8 mouse cellular contexts compared by ENCODE assay signal in genomic region chr4:115101682-115102081, GRCm38 (mm10). TPM values are rescaled to one million over a fixed set of nuclear protein-coding genes. Genes with fewer than 3 reads are reported as not detected.
A peak's percentile ranks its signal among the peaks of the same experiment; 100 is the strongest.
DNase-seq lines count a peak whose midpoint lies in the region; ATAC-seq lines count a peak whose summit lies in the region.

No protein-coding gene starts in this region.

- no peaks in the 10 kb centered on the region for H3K27me3 ChIP-seq in intestine, embryonic 15.5 days (replicated peaks)
- H3K27me3 ChIP-seq in midbrain, embryonic 13.5 days: peaks cover 8% of the 10 kb centered on the region
- no peaks in the 10 kb centered on the region for H3K27me3 ChIP-seq in stomach, embryonic 14.5 days (ENCODE audit: control insufficient read depth, insufficient read depth, low read length)

- no peak overlapping the region for H3K4me3 ChIP-seq in intestine, embryonic 15.5 days (replicated peaks)
- H3K4me3 ChIP-seq in midbrain, embryonic 13.5 days (replicated peaks): no peak overlapping the region
- H3K4me3 ChIP-seq in stomach, embryonic 14.5 days (ENCODE audit: low read depth, low read length): no peak overlapping the region

- intact Hi-C loops in left cerebral cortex, postnatal 10 days (cut with DNase I): loop anchor here (5.0 kb wide), 1 partner anchor 141 kb away; the partner anchor contains the start of gene Cyp4a29

- H3K4me2 ChIP-seq in intestine, embryonic 15.5 days (replicated peaks): 0 out of 2 replicates have a peak overlapping the region, but pooled peaks have one; percentile 30
- no peak overlapping the region for H3K4me2 ChIP-seq in midbrain, embryonic 13.5 days (replicated peaks)
- 0 out of 2 replicates have a peak overlapping the region, but pooled peaks have one; percentile 10 for H3K4me2 ChIP-seq in stomach, embryonic 14.5 days (replicated peaks; ENCODE audit: low read depth, low read length)

- no peak overlapping the region for H3K27ac ChIP-seq in intestine, embryonic 15.5 days
- no peak overlapping the region for H3K27ac ChIP-seq in midbrain, embryonic 13.5 days
- H3K27ac ChIP-seq in stomach, embryonic 14.5 days (ENCODE audit: low read length): no peak overlapping the region

- 32% methylated on average over 6 of the region's 6 CpGs for WGBS in intestine, embryonic 15.5 days
- WGBS in midbrain, embryonic 13.5 days: 39% methylated on average over 6 of the region's 6 CpGs
- 30% methylated on average over 6 of the region's 6 CpGs for WGBS in stomach, embryonic 14.5 days

- H3K9ac ChIP-seq in intestine, embryonic 15.5 days: no peak overlapping the region
- no peak overlapping the region for H3K9ac ChIP-seq in midbrain, embryonic 13.5 days (replicated peaks)
- no peak overlapping the region for H3K9ac ChIP-seq in stomach, embryonic 14.5 days (replicated peaks; ENCODE audit: low read depth, low read length)

- no peaks in the 10 kb centered on the region for H3K9me3 ChIP-seq in intestine, embryonic 15.5 days
- no peaks in the 10 kb centered on the region for H3K9me3 ChIP-seq in midbrain, embryonic 13.5 days
- H3K9me3 ChIP-seq in stomach, embryonic 14.5 days (ENCODE audit: control insufficient read depth, low read depth, low read length): no peaks in the 10 kb centered on the region

- no peaks in the 10 kb centered on the region for H3K36me3 ChIP-seq in intestine, embryonic 15.5 days
- no peaks in the 10 kb centered on the region for H3K36me3 ChIP-seq in midbrain, embryonic 13.5 days
- no peaks in the 10 kb centered on the region for H3K36me3 ChIP-seq in stomach, embryonic 14.5 days (ENCODE audit: control insufficient read depth, insufficient read depth, low read length)

- peak; percentile 62 for DNase-seq in urinary bladder, postnatal 14 days (ENCODE audit: low spot score)
- no peak for DNase-seq in urinary bladder, adult 2 months (ENCODE audit: low spot score)
- DNase-seq in cerebellum, adult 9-11 months: peak; percentile 29
- peak; percentile 34 to 75 for DNase-seq in frontal cortex, postnatal 14 days (ENCODE audit: low spot score in 2 of 2)
- peak; percentile 66 to 69 for DNase-seq in left cerebral cortex, postnatal 10 days (ENCODE audit: extremely low spot score in 1 of 2, low spot score in 2 of 2)

- ATAC-seq in intestine, embryonic 15.5 days: no peak
- ATAC-seq in midbrain, embryonic 13.5 days: peak; percentile 63; the same call in 1 of the 2 replicates
- peak; percentile 49; the same call in 1 of the 2 replicates for ATAC-seq in stomach, embryonic 14.5 days (ENCODE audit: insufficient number of reproducible peaks, insufficient read depth, low FRiP score, low read depth)

- H3K4me1 ChIP-seq in intestine, embryonic 15.5 days (replicated peaks): 0 out of 2 replicates have a peak, but pooled peaks cover 5% of the 10 kb centered on the region
- peaks cover 5% of the 10 kb centered on the region for H3K4me1 ChIP-seq in midbrain, embryonic 13.5 days (replicated peaks)
- peaks cover 3% of the 10 kb centered on the region for H3K4me1 ChIP-seq in stomach, embryonic 14.5 days (ENCODE audit: control insufficient read depth, insufficient read depth, low read length)

RNA-seq across cellular contexts. Expression of gene Pdzk1ip1, which starts 13.2 kb away (rescaled TPM):
- polyA plus RNA-seq in urinary bladder, adult 2 months (2012; rRNA removed): 79.6 and 106 TPM in 2 replicates
- polyA plus RNA-seq in intestine, embryonic 15.5 days (2015; fragmentation: Nextera tagmentation; extraction: Ambion mirVana): 133 and 159 TPM in 2 replicates
- total RNA-seq in left cerebral cortex, postnatal 10 days (2021): under 1 TPM; 0.58 to 0.59 TPM
- 5.9 and 6.3 TPM in 2 replicates for polyA plus RNA-seq in midbrain, embryonic 13.5 days (2015; fragmentation: Nextera tagmentation; extraction: Ambion mirVana)
- polyA plus RNA-seq in stomach, embryonic 14.5 days (2014; fragmentation: Nextera tagmentation; extraction: Ambion mirVana): 42.3 and 43.8 TPM in 2 replicates

RNA-seq across cellular contexts. Expression of gene Cyp4x1, which starts 32.4 kb away (rescaled TPM):
- polyA plus RNA-seq in urinary bladder, adult 2 months (2012; rRNA removed): 0.04 TPM in 1 of 2 replicates, not detected in the other
- polyA plus RNA-seq in intestine, embryonic 15.5 days (2015; fragmentation: Nextera tagmentation; extraction: Ambion mirVana): 0.25 and 0.34 TPM in 2 replicates
- total RNA-seq in left cerebral cortex, postnatal 10 days (2021): 10 to 100 TPM; 18.9 to 20.1 TPM
- 3.6 and 4.4 TPM in 2 replicates for polyA plus RNA-seq in midbrain, embryonic 13.5 days (2015; fragmentation: Nextera tagmentation; extraction: Ambion mirVana)
- polyA plus RNA-seq in stomach, embryonic 14.5 days (2014; fragmentation: Nextera tagmentation; extraction: Ambion mirVana): 0.54 and 1.4 TPM in 2 replicates

RNA-seq across cellular contexts. Expression of gene Tal1, which starts 45.5 kb away (rescaled TPM):
- polyA plus RNA-seq in urinary bladder, adult 2 months (2012; rRNA removed): 2.1 and 2.2 TPM in 2 replicates
- polyA plus RNA-seq in intestine, embryonic 15.5 days (2015; fragmentation: Nextera tagmentation; extraction: Ambion mirVana): 0.78 and 0.98 TPM in 2 replicates
- 1 to 10 TPM; 2.0 to 2.6 TPM for total RNA-seq in left cerebral cortex, postnatal 10 days (2021)
- 7.6 and 11.9 TPM in 2 replicates for polyA plus RNA-seq in midbrain, embryonic 13.5 days (2015; fragmentation: Nextera tagmentation; extraction: Ambion mirVana)
- polyA plus RNA-seq in stomach, embryonic 14.5 days (2014; fragmentation: Nextera tagmentation; extraction: Ambion mirVana): 0.55 and 0.97 TPM in 2 replicates
